Mouse (Mus musculus): ENCODE measurements around the gene Duox2.

The Duox2 gene

GRCm38 (mm10) chr2:122301921-122302573 lies 3.8 kb upstream of the Duox2 start:
- DNase-seq = no peak

GRCm38 (mm10) chr2:122301081-122301920 lies 3.1 kb upstream of the Duox2 start:
- peak; percentile 38 for DNase-seq

GRCm38 (mm10) chr2:122300656-122301020 lies 2.4 kb upstream of the Duox2 start:
- DNase-seq = no peak

- DNase-seq = no peak
These were observed 1.8 kb upstream of the Duox2 start for GRCm38 (mm10) chr2:122299911-122300655.

GRCm38 (mm10) chr2:122298596-122299490 lies 594 bp upstream of the Duox2 start, which contains the start of gene Duoxa2:
Gene Duoxa2 (plus strand): TSS chr2:122298900.
- DNase-seq = no peak

GRCm38 (mm10) chr2:122297271-122298095 lies 766 bp downstream of the Duox2 start:
- DNase-seq = no peak

GRCm38 (mm10) chr2:122294916-122295315 lies 3.3 kb downstream of the Duox2 start:
- DNase-seq = no peak

- no peak for DNase-seq
These were observed 12.1 kb downstream of the Duox2 start for GRCm38 (mm10) chr2:122286137-122286536.

- no peak for DNase-seq
These were observed 14.2 kb downstream of the Duox2 start for GRCm38 (mm10) chr2:122284091-122284490.

- no peak for DNase-seq
These were observed 19.5 kb downstream of the Duox2 start for GRCm38 (mm10) chr2:122278769-122279168.

GRCm38 (mm10) chr2:122266407-122267193 lies 31.6 kb downstream of the Duox2 start:
- no peak for DNase-seq

GRCm38 (mm10) chr2:122264690-122265089 lies 33.6 kb downstream of the Duox2 start:
- DNase-seq = no peak

GRCm38 (mm10) chr2:122260729-122261128 lies 37.5 kb downstream of the Duox2 start:
- no peak for DNase-seq

- peak; percentile 26 for DNase-seq
These were observed 42.3 kb downstream of the Duox2 start for GRCm38 (mm10) chr2:122255997-122256396.

- DNase-seq = no peak
These were observed 50.5 kb downstream of the Duox2 start for GRCm38 (mm10) chr2:122247786-122248185.

- DNase-seq = peak; percentile 48
These were observed 54.5 kb downstream of the Duox2 start for GRCm38 (mm10) chr2:122243671-122244131.

- no peak for DNase-seq
These were observed 56.3 kb downstream of the Duox2 start for GRCm38 (mm10) chr2:122241935-122242334.

- no peak for DNase-seq
These were observed 57.0 kb downstream of the Duox2 start for GRCm38 (mm10) chr2:122241226-122241625.

- DNase-seq = no peak
These were observed 57.5 kb downstream of the Duox2 start for GRCm38 (mm10) chr2:122240735-122241134.

- DNase-seq = no peak
These were observed 60.3 kb downstream of the Duox2 start for GRCm38 (mm10) chr2:122237891-122238470.
